Mouse (Mus musculus) frontal cortex, postnatal 36 days (tissue): ENCODE measurements around the gene Plekha7.

Experiments used
- DNase-seq, 2 experiments: peaks; one replicate each; pipeline ENCODE4 v3.0.0; 2022; ENCODE audit warnings: low spot score in 2 of 2

Gene Plekha7

DNA sequence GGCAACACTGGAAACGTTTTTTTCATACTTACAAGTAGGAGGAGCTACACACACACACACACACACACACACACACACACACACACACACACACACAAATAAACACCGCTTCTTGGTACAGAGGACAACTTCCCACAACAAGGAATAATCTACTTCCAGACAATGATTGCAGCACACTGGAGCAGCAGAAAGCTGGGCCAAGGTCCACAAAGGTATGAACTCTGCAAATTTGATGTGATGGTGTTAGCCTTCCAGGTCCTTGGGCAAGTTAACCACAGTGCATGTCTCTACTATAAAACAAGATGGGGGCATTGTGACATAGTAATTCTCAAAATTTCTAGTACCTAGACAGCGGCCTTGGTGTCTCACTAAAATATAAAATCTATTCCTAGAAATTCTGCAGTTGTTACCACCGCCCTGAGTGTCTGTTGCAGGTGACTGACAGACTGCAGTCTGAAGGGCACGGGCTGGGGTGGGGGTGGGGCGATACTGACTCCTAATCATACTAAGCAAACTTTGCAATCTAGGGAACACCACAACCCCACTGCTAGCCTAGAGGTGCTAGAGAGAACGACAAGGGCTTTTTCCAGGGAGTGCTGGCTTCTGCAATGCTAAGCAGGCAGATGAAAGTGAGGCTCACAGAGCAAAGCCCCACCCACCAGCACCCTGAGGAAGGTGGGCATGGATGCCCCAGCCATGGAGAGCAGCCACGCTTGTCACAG lies 85.7 kb downstream of the Plekha7 start:
- DNase-seq: no peak

- DNase-seq: no peak
Observed at GRCm38 (mm10) chr7:116221883-116222282, 86.3 kb downstream of the Plekha7 start.

GRCm38 (mm10) chr7:116220103-116220707 lies 88.0 kb downstream of the Plekha7 start:
- no peak for DNase-seq

GRCm38 (mm10) chr7:116217747-116218146 lies 90.4 kb downstream of the Plekha7 start:
- DNase-seq: no peak

- DNase-seq: no peak
Observed at GRCm38 (mm10) chr7:116211904-116212303, 96.3 kb downstream of the Plekha7 start.

GRCm38 (mm10) chr7:116209926-116210631 lies 98.1 kb downstream of the Plekha7 start:
- no peak for DNase-seq

GRCm38 (mm10) chr7:116208880-116209279 lies 99.3 kb downstream of the Plekha7 start:
- no peak for DNase-seq

- DNase-seq: no peak
Observed at GRCm38 (mm10) chr7:116206806-116207571, 101.2 kb downstream of the Plekha7 start.

DNA sequence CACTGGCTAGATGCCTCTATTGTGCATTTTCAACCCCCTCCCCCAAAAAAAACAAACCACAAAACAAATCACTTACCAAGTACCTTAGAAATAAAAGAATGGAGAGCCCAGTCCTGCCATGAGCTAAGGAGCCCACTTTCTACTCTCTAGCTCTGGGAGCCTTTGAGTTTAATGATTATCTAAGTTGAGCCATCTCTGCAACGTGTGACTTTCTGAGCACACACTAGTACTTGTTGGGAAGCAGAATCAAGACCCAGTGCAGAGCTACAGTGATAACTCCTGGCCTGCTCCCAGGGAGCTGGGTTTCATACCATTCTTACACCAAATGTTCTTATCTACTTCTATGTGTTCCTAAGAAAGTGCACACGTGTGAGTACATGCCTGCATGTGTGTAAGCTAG lies 102.7 kb downstream of the Plekha7 start:
- no peak for DNase-seq

DNA sequence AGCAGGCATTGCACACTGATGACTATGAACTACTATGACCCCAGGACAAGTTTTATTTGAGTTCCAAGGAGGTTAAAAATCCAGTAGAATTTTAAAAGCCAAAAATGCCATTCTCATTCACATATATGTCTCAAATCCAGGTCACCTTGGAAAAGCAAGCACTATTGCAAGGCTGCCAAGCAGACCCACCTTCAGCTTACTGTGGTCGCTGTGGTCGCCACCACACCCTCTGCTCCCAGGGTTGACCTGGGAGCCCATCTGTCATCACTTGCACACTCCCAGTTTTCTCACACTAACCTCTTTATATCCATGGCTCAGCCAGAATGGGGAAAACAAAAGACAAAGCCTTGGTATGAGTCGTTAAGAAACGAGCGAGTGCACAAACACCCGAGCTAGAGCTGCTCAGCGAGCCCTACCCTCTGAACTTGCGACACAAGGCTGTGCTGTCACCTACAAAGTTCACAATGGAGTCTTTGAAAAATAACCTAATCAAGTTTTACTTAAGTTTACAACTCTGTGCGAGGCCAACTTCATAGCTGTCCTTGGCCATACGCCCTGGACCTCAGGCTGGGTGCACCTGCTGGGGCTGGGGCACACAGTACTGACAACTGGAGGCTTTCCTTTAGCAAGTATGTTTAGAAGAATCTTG lies 106.0 kb downstream of the Plekha7 start:
- DNase-seq: no peak

DNA sequence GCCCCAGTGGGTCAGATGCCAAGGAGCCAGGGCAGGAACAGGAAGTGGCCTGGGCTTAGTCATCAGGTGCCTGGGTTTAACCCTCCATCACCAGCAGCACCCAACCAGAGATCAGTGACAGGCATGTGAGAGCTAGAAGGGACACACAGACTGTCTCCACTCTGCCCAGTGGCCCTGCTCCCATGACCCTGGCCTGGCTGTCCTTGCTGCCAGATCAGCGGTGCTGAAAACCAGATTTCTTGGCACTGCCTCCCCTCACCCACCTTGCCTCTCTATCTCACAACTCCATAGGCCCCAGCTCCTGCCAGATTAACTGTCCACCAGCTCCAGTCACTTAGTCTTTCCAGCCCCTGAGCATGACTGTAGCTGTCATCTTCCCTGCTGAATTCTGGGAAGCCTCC lies 107.2 kb downstream of the Plekha7 start:
- no peak for DNase-seq

DNA sequence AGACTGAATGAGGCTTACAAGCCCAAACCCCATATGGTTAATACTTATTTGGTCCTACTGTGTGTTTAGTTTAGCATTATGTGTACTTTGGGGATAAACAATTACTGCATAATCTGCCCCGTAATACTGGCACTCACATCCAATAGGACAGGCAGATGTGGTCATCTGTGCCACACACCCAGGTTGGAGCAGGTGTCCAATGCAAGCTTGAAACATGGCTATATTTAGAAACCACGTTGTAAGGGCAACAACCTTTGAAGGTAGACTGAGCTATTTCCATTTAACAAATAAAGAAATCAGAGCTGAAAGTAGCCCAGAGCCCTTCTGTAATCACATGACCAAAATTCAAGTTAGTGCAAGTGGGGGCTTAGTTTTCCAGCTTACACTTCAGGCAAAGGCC lies 107.6 kb downstream of the Plekha7 start:
- DNase-seq: no peak

DNA sequence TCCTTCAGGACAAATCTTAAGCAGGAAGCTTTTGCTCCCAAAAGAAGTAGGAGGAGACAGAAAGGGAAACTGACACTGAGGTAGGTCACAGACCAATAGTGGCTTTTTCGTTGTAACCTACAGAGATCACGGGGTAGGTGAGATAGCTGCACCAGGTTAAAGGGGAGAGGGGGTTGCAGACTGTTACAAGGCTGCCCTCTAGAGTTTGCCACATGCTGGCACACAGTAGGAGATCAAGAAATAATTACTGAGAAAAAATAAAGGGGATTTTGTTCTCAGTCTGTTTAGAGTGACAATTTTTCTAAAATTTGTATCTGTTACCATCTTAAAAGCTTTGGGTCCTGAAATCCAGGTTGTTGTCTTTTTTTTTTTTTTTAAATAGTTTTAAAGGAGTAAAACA lies 109.3 kb downstream of the Plekha7 start:
- DNase-seq: no peak

DNA sequence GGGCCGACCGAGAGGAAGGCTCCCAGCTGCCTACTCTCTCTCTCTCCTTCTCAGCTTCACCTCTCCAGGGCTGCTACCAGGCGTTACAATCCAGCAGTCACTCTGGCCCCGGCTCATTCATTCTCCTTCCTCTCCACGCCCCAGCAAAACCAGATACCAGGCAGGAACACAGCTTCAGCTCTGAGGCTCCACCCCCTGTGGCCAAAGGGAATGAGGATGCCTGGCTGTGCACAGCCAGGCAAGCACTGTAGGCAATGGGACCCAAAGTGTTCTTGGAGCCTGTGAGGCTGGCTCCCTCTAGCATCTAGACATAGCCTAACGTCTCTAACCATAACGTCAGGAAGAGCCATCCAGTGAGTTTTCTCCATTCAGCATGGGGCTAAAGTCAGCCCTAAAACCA lies 109.8 kb downstream of the Plekha7 start:
- no peak for DNase-seq

DNA sequence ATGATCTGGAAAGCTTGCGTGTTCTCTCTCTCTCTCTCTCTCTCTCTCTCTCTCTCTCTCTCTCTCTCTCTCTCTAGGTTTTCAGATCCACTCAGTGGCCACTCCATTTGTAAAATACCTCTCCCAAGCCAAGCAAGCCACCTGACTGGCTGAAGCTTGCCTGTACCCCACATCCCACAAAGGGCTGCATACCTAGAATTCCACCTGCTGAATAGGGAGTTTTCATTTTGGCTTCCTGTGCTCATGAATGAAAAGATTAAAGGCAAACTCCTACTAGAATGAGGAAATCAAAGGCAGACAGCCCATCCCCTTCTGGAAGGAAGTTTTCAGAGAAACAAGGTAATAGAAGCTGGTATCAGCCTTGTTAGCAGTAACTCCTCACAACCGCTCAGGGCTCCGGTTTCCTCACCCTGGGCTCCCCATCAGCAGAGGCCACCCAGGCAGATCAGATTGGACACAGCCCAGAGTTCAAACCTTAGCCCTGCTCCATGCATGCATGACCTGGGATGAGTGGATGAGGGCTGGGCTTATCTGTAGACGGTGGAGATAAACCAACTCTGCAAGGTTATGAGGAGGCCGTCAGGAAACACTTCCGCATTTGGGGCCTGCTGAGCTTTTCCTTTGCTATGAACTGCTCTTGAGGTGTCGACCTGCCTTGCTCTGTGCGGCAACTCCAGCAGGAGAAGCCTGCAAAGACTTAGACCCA lies 111.0 kb downstream of the Plekha7 start:
- no peak for DNase-seq

DNA sequence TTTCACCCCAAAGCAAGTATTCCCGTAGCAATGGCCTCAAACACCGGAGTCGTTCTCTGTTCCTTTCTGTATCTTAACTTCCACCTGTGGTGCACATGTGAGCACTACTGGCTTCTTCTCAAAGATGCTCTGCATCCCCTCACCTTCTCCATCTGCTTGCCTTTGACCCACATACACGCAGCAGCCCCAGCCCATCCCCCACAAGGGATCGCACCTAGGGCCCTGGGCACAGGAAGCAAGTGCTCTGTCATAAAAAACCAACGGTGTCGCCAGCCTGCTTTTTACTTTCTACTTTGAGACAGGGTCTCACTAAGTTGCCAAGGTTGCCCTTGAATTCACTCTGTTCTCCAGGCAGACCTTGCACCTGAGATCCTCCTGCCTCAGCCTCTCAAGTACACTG lies 113.2 kb downstream of the Plekha7 start:
- DNase-seq: no peak

DNA sequence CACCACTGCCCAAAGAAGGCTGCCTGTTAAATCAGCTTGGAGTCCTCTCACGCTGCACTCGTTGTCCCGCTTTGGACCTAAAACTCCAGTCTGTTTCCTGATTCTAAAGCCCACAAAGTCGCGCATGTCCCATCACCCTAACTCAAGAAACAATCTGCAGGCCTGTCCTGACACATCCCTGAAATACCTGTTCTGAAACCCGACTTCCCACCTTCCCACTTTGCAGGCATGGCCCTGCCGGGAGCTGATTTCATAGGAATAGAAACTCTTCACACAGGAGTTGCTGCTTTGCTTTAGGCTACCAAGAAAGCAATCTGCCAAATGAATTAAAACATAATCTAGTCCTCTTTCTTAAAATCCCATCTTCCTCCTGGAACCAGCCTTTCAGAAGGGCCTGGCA lies 115.2 kb downstream of the Plekha7 start:
- DNase-seq: no peak

DNA sequence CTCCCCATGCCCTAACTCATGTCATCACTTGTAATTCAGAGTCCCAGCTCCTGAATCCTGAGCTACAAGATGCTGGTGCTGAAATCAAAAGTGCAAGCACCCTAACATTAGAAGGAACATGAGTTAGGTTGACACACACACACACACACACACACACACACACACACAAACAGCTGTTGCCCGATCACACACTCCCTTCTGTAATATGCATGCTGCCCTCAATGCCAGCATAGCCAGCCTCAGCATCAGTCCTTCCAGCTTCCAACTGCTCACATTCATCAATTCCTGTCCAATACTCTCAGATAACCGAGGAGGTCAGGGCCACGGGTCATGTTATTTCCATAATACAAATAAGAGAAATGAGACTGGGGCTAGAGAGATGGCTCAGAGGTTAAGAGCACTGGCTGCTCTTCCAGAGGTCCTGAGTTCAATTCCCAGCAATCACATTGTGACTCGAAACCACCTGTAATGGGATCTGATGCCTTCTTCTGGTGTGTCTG lies 116.0 kb downstream of the Plekha7 start:
- DNase-seq: no peak

DNA sequence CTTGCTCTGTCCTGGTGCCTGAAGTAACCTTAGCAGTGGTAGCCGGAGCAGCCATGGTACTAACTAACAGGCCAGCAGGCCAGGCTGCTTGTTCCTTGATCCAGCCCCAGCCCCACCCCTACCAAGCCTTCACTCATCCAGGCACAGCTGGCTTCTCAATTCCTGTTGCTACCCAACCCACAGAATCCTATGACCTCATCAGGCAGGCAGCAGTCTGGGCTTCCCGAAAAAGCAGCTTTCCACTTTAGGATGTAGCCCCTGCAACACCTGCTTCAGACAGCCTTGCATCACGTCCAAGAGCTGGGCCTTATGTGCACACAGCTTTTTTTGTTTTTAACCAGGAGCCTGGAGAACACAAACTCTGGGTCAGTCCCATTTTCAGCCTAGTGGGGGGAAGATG lies 117.0 kb downstream of the Plekha7 start:
- DNase-seq: peak in 1 of 2 experiments; percentile 70

GRCm38 (mm10) chr7:116189708-116190107 lies 118.5 kb downstream of the Plekha7 start:
- peak in 1 of 2 experiments; percentile 35 for DNase-seq

GRCm38 (mm10) chr7:116188391-116188790 lies 119.8 kb downstream of the Plekha7 start:
- no peak for DNase-seq
